Mouse (Mus musculus): ENCODE results near the gene Ophn1. TPM values are rescaled to one million over a fixed set of nuclear protein-coding genes. Genes with fewer than 3 reads are reported as not detected.

Gene Ophn1
- total RNA-seq (2021): 10 to 100 TPM in 1 of 2 experiments, 1 to 10 TPM in 1; 9.3 to 11.1 TPM

- peak; percentile 73 for DNase-seq
Measured at GRCm38 (mm10) chrX:98890406-98891116, at the start of gene Ophn1. Gene Ophn1 (minus strand): TSS chrX:98891025.

GRCm38 (mm10) chrX:98937555-98938294, 46.9 kb upstream of the Ophn1 start:
- DNase-seq: peak; percentile 94

GRCm38 (mm10) chrX:98936707-98937554, 46.1 kb upstream of the Ophn1 start:
- peak; percentile 97 for DNase-seq

- DNase-seq: no peak
Measured at GRCm38 (mm10) chrX:98936101-98936500, 45.3 kb upstream of the Ophn1 start, which contains the start of gene Yipf6. Gene Yipf6 (plus strand): TSS chrX:98936316.

GRCm38 (mm10) chrX:98919423-98919822, 28.6 kb upstream of the Ophn1 start:
- peak; percentile 25 for DNase-seq

GRCm38 (mm10) chrX:98908910-98909309, 18.1 kb upstream of the Ophn1 start:
- DNase-seq: no peak

GRCm38 (mm10) chrX:98904226-98904625, 13.4 kb upstream of the Ophn1 start:
- no peak for DNase-seq

- peak; percentile 29 for DNase-seq
Measured at GRCm38 (mm10) chrX:98898307-98898706, 7.5 kb upstream of the Ophn1 start.

- DNase-seq: no peak
Measured at GRCm38 (mm10) chrX:98890072-98890405, 786 bp downstream of the Ophn1 start.

- no peak for DNase-seq
Measured at GRCm38 (mm10) chrX:98881983-98882382, 8.8 kb downstream of the Ophn1 start.

GRCm38 (mm10) chrX:98881085-98881484, 9.7 kb downstream of the Ophn1 start:
- no peak for DNase-seq

- no peak for DNase-seq
Measured at GRCm38 (mm10) chrX:98880314-98880713, 10.5 kb downstream of the Ophn1 start.

- no peak for DNase-seq
Measured at GRCm38 (mm10) chrX:98875144-98875543, 15.7 kb downstream of the Ophn1 start.

- no peak for DNase-seq
Measured at GRCm38 (mm10) chrX:98874086-98874485, 16.7 kb downstream of the Ophn1 start.

- DNase-seq: no peak
Measured at GRCm38 (mm10) chrX:98872064-98872463, 18.8 kb downstream of the Ophn1 start.

- DNase-seq: no peak
Measured at GRCm38 (mm10) chrX:98870541-98870940, 20.3 kb downstream of the Ophn1 start.

- no peak for DNase-seq
Measured at GRCm38 (mm10) chrX:98869735-98870134, 21.1 kb downstream of the Ophn1 start.

GRCm38 (mm10) chrX:98869165-98869564, 21.7 kb downstream of the Ophn1 start:
- DNase-seq: no peak

GRCm38 (mm10) chrX:98860167-98860566, 30.7 kb downstream of the Ophn1 start:
- DNase-seq: no peak

- DNase-seq: no peak
Measured at GRCm38 (mm10) chrX:98856046-98856445, 34.8 kb downstream of the Ophn1 start.

GRCm38 (mm10) chrX:98850869-98851268, 40.0 kb downstream of the Ophn1 start:
- DNase-seq: no peak

GRCm38 (mm10) chrX:98841606-98842005, 49.2 kb downstream of the Ophn1 start:
- no peak for DNase-seq

- no peak for DNase-seq
Measured at GRCm38 (mm10) chrX:98835989-98836388, 54.8 kb downstream of the Ophn1 start.

Measured in heart, postnatal 4 days (tissue).